Mouse (Mus musculus) B cell, adult 67 days (primary cell): Measurements from ENCODE around the gene Senp8. TPM values are rescaled to one million over a fixed set of nuclear protein-coding genes. Genes with fewer than 3 reads are reported as not detected.

ENCODE experiments used
- total RNA-seq, 2 experiments: library from RNA; stranded (reverse); gene quantifications; 4 replicates each; pipeline ENCODE4 v1.2.4; 2023

The Senp8 gene
- 1 to 10 TPM; 2.9 to 3.8 TPM for total RNA-seq

DNA sequence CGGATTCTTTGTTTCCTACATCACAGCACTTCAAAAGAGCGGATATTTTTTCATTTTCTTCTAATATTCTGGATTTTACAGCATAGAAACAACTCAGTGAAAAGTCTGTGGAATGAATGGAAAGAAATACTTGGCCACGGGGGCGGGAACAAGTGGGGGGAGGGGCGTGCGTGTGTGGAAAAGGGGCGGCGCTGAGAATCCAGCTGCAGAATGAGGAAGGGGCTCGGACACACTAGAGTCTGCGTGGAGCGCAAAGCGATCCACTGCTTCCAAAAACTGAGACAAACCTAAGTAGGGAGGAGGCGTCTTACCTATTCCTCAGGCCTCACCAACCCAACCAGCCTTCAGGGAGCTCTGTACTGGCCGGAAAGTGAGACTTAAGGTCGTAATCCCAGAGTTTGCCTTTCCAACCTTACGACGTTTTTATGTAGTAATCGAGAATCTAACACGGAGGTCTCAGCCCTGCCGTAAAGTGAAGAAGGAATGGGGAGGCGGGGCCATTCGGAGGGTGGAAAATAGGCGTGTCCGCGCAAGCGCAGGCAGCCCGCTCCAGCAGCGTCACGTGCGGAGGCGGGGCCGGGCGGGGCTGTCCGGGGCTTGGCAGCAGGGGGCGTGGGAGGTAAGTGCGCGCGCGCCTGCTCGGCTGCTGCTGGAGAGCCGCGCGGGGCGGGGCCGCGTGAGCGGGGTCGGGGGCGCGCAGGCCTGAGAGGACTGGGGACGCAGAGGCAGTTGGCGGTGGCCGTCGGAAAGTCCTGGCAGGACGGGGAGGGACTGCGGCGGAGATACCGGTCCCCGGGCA, at the start of gene Senp8, which contains the start of gene Myo9a:
TSS of gene Senp8 (minus strand) at position 444 of the 799 bp plus-strand sequence.
TSS of gene Myo9a (plus strand) at position 630 of the 799 bp plus-strand sequence.

Other genes starting within 250 kb of the Senp8 start
- gene Hexa, start 211.2 kb downstream of the Senp8 start, total RNA-seq = 10 to 100 TPM; 60.0 to 60.5 TPM
- 1 to 10 TPM in 1 of 2 experiments, under 1 TPM in 1; 0.65 to 1.4 TPM for gene Tmem202, start 210.9 kb downstream of the Senp8 start, total RNA-seq
- gene Celf6, start 172.8 kb downstream of the Senp8 start, total RNA-seq = not detected
- gene Parp6, start 133.4 kb downstream of the Senp8 start, total RNA-seq = 10 to 100 TPM; 69.7 to 76.7 TPM
- 100 to 1,000 TPM; 260 to 261 TPM for gene Pkm, start 94.3 kb downstream of the Senp8 start, total RNA-seq
- gene Gramd2, start 70.6 kb downstream of the Senp8 start, total RNA-seq = under 1 TPM in 1 of 2 experiments, not detected in 1; 0.36 TPM
- 10 to 100 TPM; 16.7 to 21.8 TPM for gene Myo9a, start 186 bp upstream of the Senp8 start, total RNA-seq
- gene Nr2e3, start 209.9 kb upstream of the Senp8 start, total RNA-seq = not detected